Mouse (Mus musculus): Measurements from ENCODE around the gene Casp7. TPM values are rescaled to one million over a fixed set of nuclear protein-coding genes. Genes with fewer than 3 reads are reported as not detected.

The Casp7 gene
- total and polyA plus RNA-seq, 3 experiments: 69.4 to 70.4 TPM; not detected in 1

GRCm38 (mm10) chr19:56391307-56392046 is 5.5 kb upstream of the Casp7 start:
- Histone ChIP-seq H3K4me1 (ENCODE audit: control insufficient read depth in 1 of 2, insufficient read depth in 2 of 2, low read length in 2 of 2) (peaks cover 37 to 58% of the 10 kb centered on the region in 2 experiments), H3K4me3 (ENCODE audit: control insufficient read depth in 1 of 2, insufficient read depth in 1 of 2, low read depth in 2 of 2, low read length in 2 of 2) (peak overlapping the region; percentile 42 to 62), H3K9ac (ENCODE audit: control insufficient read depth, low read depth, low read length, poor library complexity, severe bottlenecking) (peak overlapping the region; percentile 64), H3K36me3 (ENCODE audit: control insufficient read depth in 1 of 2, insufficient read depth in 2 of 2, low read length in 2 of 2) (peaks cover 0 to 44% of the 10 kb centered on the region in 2 experiments; a peak in 2 of 4 replicates), H3K79me2 (ENCODE audit: control insufficient read depth, insufficient read depth, low read length, poor library complexity) (no peaks in the 10 kb centered on the region; the same call in 1 of the 2 replicates), H3K27me3 (ENCODE audit: control insufficient read depth in 1 of 2, insufficient read depth in 2 of 2, low read length in 2 of 2) (no peaks in the 10 kb centered on the region), H3K27ac (ENCODE audit: control insufficient read depth, low read depth, low read length) (peak overlapping the region; percentile 96), H3K9me3 (replicated peaks; ENCODE audit: insufficient read depth, low read length) (no peaks in the 10 kb centered on the region)
- no peak for TF ChIP-seq SMC3 (IDR thresholded peaks at IDR 0.05; ENCODE audit: low read depth, low read length)
- peak; percentile 84 for TF ChIP-seq ZNF384 (IDR thresholded peaks at IDR 0.05; ENCODE audit: low read depth, low read length)
- TF ChIP-seq EP300 (IDR thresholded peaks at IDR 0.05; ENCODE audit: low read depth in 1 of 2, low read length in 2 of 2): peak; percentile 98 to 99
- TF ChIP-seq HCFC1 (IDR thresholded peaks at IDR 0.05; ENCODE audit: low read depth, low read length): peak; percentile 75
- peak; percentile 88 for TF ChIP-seq POLR2AphosphoS2 (IDR thresholded peaks at IDR 0.05; ENCODE audit: low read length)
- TF ChIP-seq TCF12 (IDR thresholded peaks at IDR 0.05; ENCODE audit: low read depth, low read length): peak; percentile 98
- TF ChIP-seq ZMIZ1 (IDR thresholded peaks at IDR 0.05; ENCODE audit: low read depth, low read length): peak; percentile 87
- TF ChIP-seq GATA1 (IDR thresholded peaks at IDR 0.05; ENCODE audit: low read depth, low read length): peak; percentile 98
- TF ChIP-seq NRF1 (IDR thresholded peaks at IDR 0.05; ENCODE audit: insufficient read depth, low read depth, low read length, poor library complexity, severe bottlenecking): no peak
- TF ChIP-seq MAX (IDR thresholded peaks at IDR 0.05; ENCODE audit: low read length): 0 out of 2 replicates have a peak, but pooled peaks have one; percentile 19
- no peak for TF ChIP-seq GABPA (IDR thresholded peaks at IDR 0.05; ENCODE audit: low read depth, low read length)
- peak; percentile 28 to 87; a peak in 2 of 4 replicates for TF ChIP-seq POLR2A (IDR thresholded peaks at IDR 0.05; ENCODE audit: control insufficient read depth in 1 of 2, insufficient read depth in 1 of 2, low read depth in 1 of 2, low read length in 2 of 2, poor library complexity in 1 of 2)
- TF ChIP-seq TAL1 (IDR thresholded peaks at IDR 0.05; ENCODE audit: low read length): peak; percentile 89
- TF ChIP-seq NELFE (IDR thresholded peaks at IDR 0.05; ENCODE audit: low read depth, low read length): peak; percentile 65
- no peak for TF ChIP-seq CHD1 (IDR thresholded peaks at IDR 0.05; ENCODE audit: low read depth, low read length)
- peak; percentile 73; the same call in 1 of the 2 replicates for TF ChIP-seq BHLHE40 (IDR thresholded peaks at IDR 0.05; ENCODE audit: borderline replicate concordance, low read depth, low read length)
- TF ChIP-seq USF2 (IDR thresholded peaks at IDR 0.05; ENCODE audit: borderline replicate concordance in 1 of 2, insufficient read depth in 1 of 2, low read depth in 1 of 2, low read length in 2 of 2): no peak
- peak; percentile 72 for TF ChIP-seq CHD2 (IDR thresholded peaks at IDR 0.05; ENCODE audit: low read length)
- no peak for TF ChIP-seq CTCF (IDR thresholded peaks at IDR 0.05 in 2 of 3, conservative IDR thresholded peaks at IDR 0.05 in 1 of 3; ENCODE audit: control insufficient read depth in 1 of 3, insufficient read depth in 1 of 3, low read depth in 2 of 3, low read length in 3 of 3, poor library complexity in 1 of 3, severe bottlenecking in 1 of 3)
- peak; percentile 76 for TF ChIP-seq MYC (IDR thresholded peaks at IDR 0.05; ENCODE audit: low read depth, low read length)
- peak; percentile 92 for TF ChIP-seq SIN3A (IDR thresholded peaks at IDR 0.05; ENCODE audit: low read length)
- peak; percentile 98 for TF ChIP-seq MAZ (IDR thresholded peaks at IDR 0.05; ENCODE audit: low read depth, low read length)
- no peak for TF ChIP-seq UBTF (IDR thresholded peaks at IDR 0.05; ENCODE audit: borderline replicate concordance, insufficient read depth, low read depth, low read length)
- peak; percentile 95 for TF ChIP-seq MYB (IDR thresholded peaks at IDR 0.05; ENCODE audit: low read depth, low read length)
- TF ChIP-seq RCOR1 (IDR thresholded peaks at IDR 0.05; ENCODE audit: low read depth, low read length): peak; percentile 89
- TF ChIP-seq USF1 (IDR thresholded peaks at IDR 0.05; ENCODE audit: low read depth, low read length): 0 out of 2 replicates have a peak, but pooled peaks have one; percentile 5
- TF ChIP-seq TBP (IDR thresholded peaks at IDR 0.05; ENCODE audit: low read depth, low read length): peak; percentile 86
- peak; percentile 95 for TF ChIP-seq ETS1 (IDR thresholded peaks at IDR 0.05; ENCODE audit: low read depth, low read length)
- TF ChIP-seq E2F4 (IDR thresholded peaks at IDR 0.05; ENCODE audit: borderline replicate concordance, low read depth, low read length): no peak
- TF ChIP-seq MXI1 (IDR thresholded peaks at IDR 0.05; ENCODE audit: low read depth, low read length): peak; percentile 74
- peak; percentile 77 for TF ChIP-seq ELF1 (IDR thresholded peaks at IDR 0.05; ENCODE audit: low read depth, low read length)
- TF ChIP-seq RAD21 (IDR thresholded peaks at IDR 0.05; ENCODE audit: low read depth, low read length): no peak
- peak; percentile 17; the same call in 1 of the 2 replicates for TF ChIP-seq MEF2A (IDR thresholded peaks at IDR 0.05; ENCODE audit: extremely low read depth, insufficient replicate concordance, low read depth, low read length, poor library complexity, severe bottlenecking)
- DNase-seq (ENCODE audit: low read depth, low spot score): peak; percentile 100
